Mouse (Mus musculus) left cerebral cortex, adult 9 months (tissue): ENCODE measurements around the gene Heg1.

ENCODE experiments used
- DNase-seq, 2 experiments: peaks; one replicate each; pipeline ENCODE4 v3.0.0; 2022; ENCODE audit warnings: low spot score in 2 of 2

The Heg1 gene

DNA sequence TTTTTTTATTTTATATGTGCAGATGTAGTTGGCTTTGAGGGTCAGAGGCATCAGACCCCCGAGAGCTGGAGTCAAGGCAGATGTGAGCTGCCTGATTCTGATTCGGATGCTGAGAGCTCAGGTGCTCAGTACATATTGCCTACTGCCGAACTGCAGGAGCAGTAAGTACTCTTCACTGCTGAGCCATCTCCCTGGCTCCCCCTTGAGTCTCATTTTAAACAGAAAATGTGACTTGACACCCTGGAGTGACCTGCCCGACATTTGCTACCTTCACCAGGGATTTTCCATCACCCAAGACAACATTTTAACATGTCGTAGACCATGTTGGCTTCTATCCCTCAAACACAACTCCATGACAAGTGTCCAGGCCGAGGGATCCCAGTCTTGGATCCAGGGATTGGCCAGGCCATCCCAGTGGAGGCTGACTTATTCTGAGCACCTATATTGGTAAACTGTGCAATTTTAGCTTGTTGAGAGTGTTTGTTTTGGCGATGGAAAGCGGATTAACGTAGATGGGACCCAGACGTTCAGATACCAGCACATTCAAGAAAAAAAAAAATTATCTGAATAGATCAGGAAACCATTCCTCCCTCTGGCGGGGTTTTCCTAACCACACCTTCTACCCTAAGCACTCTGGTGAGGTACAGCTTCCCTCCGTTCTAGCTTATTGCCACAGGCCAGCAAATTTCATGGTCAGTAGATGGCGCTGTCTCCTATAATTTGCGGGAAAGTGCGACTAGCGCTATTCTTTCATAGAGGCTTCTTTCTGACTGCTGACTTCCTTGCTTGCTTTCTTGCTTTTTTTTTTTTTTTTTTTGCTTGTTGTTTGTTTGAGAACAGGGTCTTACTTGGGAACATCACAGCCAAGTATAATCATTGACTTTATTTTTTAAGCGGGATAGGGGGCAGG, 136.4 kb downstream of the Heg1 start:
- peak; percentile 60 to 92 for DNase-seq
